Mouse (Mus musculus) MEL (cell line): ENCODE results near the gene Renbp.

Experiments used
- CTCF ChIP-seq, 3 experiments: IDR thresholded peaks in 2 of 3; conservative IDR thresholded peaks in 1 of 3; 2 replicates each; pipeline ENCODE4 v1.5.1; 2011 to 2012; ENCODE audit warnings: low read length in 3 of 3, low read depth in 2 of 3, mild to moderate bottlenecking in 2 of 3, improper control_type of control experiment in 1 of 3, inconsistent platforms in 1 of 3, mixed read lengths in 1 of 3, moderate library complexity in 1 of 3; ENCODE audit not compliant: control insufficient read depth in 1 of 3, insufficient read depth in 1 of 3, poor library complexity in 1 of 3, severe bottlenecking in 1 of 3
- TAL1 ChIP-seq: IDR thresholded peaks from 2 replicates; pipeline ENCODE4 v1.6.1; 2012; ENCODE audit warnings: mild to moderate bottlenecking, inconsistent platforms, low read length, moderate library complexity, mixed read lengths

DNA sequence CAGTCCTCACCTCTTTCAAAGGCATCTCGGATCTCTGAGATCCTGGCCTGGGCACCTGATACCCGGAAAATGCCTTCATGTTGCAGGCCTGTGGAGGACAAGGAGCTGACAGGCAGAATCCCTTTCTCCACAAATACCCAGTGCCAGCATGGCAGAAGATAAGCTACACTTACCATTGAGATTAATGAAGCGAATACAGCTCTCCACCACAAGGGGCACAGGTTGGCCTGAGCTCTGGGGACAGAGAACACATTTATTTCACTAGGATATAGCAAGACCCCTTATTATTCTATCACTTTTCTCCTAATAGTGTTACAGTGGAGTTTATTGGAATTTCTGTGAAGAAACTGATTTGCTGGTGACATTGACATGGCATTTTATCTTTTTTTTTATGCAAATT is 32.7 kb downstream of the Renbp start:
- TF ChIP-seq CTCF (IDR thresholded peaks at IDR 0.05 in 2 of 3, conservative IDR thresholded peaks at IDR 0.05 in 1 of 3; ENCODE audit: control insufficient read depth in 1 of 3, insufficient read depth in 1 of 3, low read depth in 2 of 3, low read length in 3 of 3, poor library complexity in 1 of 3, severe bottlenecking in 1 of 3) (peak in 1 of 3 experiments; percentile 32; a peak in 3 of 6 replicates), TAL1 (no peak)
